Mouse (Mus musculus) common myeloid progenitor, adult 5-6 weeks (primary cell): Measurements from ENCODE around the gene Gm11555. TPM values are rescaled to one million over a fixed set of nuclear protein-coding genes. Genes with fewer than 3 reads are reported as not detected.
"Not testable (repeated sequence)": the region's sequence is repeated elsewhere in the genome, so short reads cannot be mapped to it uniquely, and the experiment has no call there.

ENCODE experiments used
- ATAC-seq: replicated peaks from 2 replicates; pipeline ENCODE4 v1.8.0; 2016; ENCODE audit warnings: low read depth, mild to moderate bottlenecking, moderate TSS enrichment, inconsistent platforms; ENCODE audit not compliant: poor library complexity, severe bottlenecking
- total RNA-seq: library from RNA; stranded (forward); fragments of 200-1000, 187-1606 nt; gene quantifications from 2 replicates; pipeline ENCODE4 v1.2.3, GENCODE M21; 2017

Gene Gm11555
- total RNA-seq, 1 experiment from 2014 or later: not detected

- ATAC-seq: no peak
These were observed 40.9 kb downstream of the Gm11555 start for GRCm38 (mm10) chr11:99609126-99609525.

GRCm38 (mm10) chr11:99603208-99603607 lies 46.8 kb downstream of the Gm11555 start, which contains the start of gene Gm11938:
Gene Gm11938, minus strand, starts transcription at chr11:99603308.
- ATAC-seq: not testable (repeated sequence)

Other genes with a start within 250 kb of the Gm11555 start
- gene Krt12, start 228.0 kb downstream of the Gm11555 start, total RNA-seq: not detected in 2 replicates
- gene Krt20, start 212.1 kb downstream of the Gm11555 start, total RNA-seq: not detected in 2 replicates
- not detected in 2 replicates for gene Krt23, start 157.1 kb downstream of the Gm11555 start, total RNA-seq
- not detected in 2 replicates for gene Krt39, start 128.9 kb downstream of the Gm11555 start, total RNA-seq
- not detected in 2 replicates for gene Krt40, start 107.1 kb downstream of the Gm11555 start, total RNA-seq
- gene Krtap3-3, start 99.4 kb downstream of the Gm11555 start, total RNA-seq: not detected in 2 replicates
- not detected in 2 replicates for gene Krtap3-2, start 93.4 kb downstream of the Gm11555 start, total RNA-seq
- not detected in 2 replicates for gene Gm11939, start 90.8 kb downstream of the Gm11555 start, total RNA-seq
- gene Krtap3-1, start 83.6 kb downstream of the Gm11555 start, total RNA-seq: not detected in 2 replicates
- gene Krtap1-5, start 69.2 kb downstream of the Gm11555 start, total RNA-seq: not detected in 2 replicates
- not detected in 2 replicates for gene Krtap1-4, start 66.6 kb downstream of the Gm11555 start, total RNA-seq
- gene Krtap1-3, start 58.9 kb downstream of the Gm11555 start, total RNA-seq: not detected in 2 replicates
- not detected in 2 replicates for gene Krtap9-3, start 52.1 kb downstream of the Gm11555 start, total RNA-seq
- gene Gm11938, start 46.9 kb downstream of the Gm11555 start, total RNA-seq: not detected in 2 replicates
- not detected in 2 replicates for gene Gm11937, start 40.0 kb downstream of the Gm11555 start, total RNA-seq
- gene Krtap2-4, start 35.4 kb downstream of the Gm11555 start, total RNA-seq: not detected in 2 replicates
- gene Gm11562, start 29.8 kb downstream of the Gm11555 start, total RNA-seq: not detected in 2 replicates
- not detected in 2 replicates for gene Krtap4-1, start 22.0 kb downstream of the Gm11555 start, total RNA-seq
- gene Krtap4-2, start 15.2 kb downstream of the Gm11555 start, total RNA-seq: not detected in 2 replicates
- gene Krtap4-7, start 6.1 kb downstream of the Gm11555 start, total RNA-seq: not detected in 2 replicates
- not detected in 2 replicates for gene Gm11563, start 8.7 kb upstream of the Gm11555 start, total RNA-seq
- not detected in 2 replicates for gene Krtap4-6, start 15.7 kb upstream of the Gm11555 start, total RNA-seq
- not detected in 2 replicates for gene Gm14190, start 40.5 kb upstream of the Gm11555 start, total RNA-seq
- gene Gm14180, start 84.1 kb upstream of the Gm11555 start, total RNA-seq: not detected in 2 replicates
- not detected in 2 replicates for gene Gm11595, start 122.7 kb upstream of the Gm11555 start, total RNA-seq
- gene Krtap4-8, start 130.5 kb upstream of the Gm11555 start, total RNA-seq: not detected in 2 replicates
- gene Krtap4-9, start 135.0 kb upstream of the Gm11555 start, total RNA-seq: not detected in 2 replicates
- not detected in 2 replicates for gene Gm11596, start 143.2 kb upstream of the Gm11555 start, total RNA-seq
- gene Gm11569, start 148.7 kb upstream of the Gm11555 start, total RNA-seq: not detected in 2 replicates
- gene Gm11554, start 154.2 kb upstream of the Gm11555 start, total RNA-seq: not detected in 2 replicates
- not detected in 2 replicates for gene Krtap4-13, start 159.7 kb upstream of the Gm11555 start, total RNA-seq
- not detected in 2 replicates for gene Gm11564, start 165.4 kb upstream of the Gm11555 start, total RNA-seq
- gene 2300003K06Rik, start 187.8 kb upstream of the Gm11555 start, total RNA-seq: not detected in 2 replicates
- not detected in 2 replicates for gene Krtap4-16, start 201.4 kb upstream of the Gm11555 start, total RNA-seq
- gene Gm11568, start 207.7 kb upstream of the Gm11555 start, total RNA-seq: not detected in 2 replicates
- not detected in 2 replicates for gene Gm11559, start 214.2 kb upstream of the Gm11555 start, total RNA-seq
- gene Krtap9-1, start 223.2 kb upstream of the Gm11555 start, total RNA-seq: not detected in 2 replicates
- not detected in 2 replicates for gene Gm11567, start 229.0 kb upstream of the Gm11555 start, total RNA-seq